Mouse (Mus musculus): ENCODE measurements at regions not wholly inside any gene's neighbourhood (a gene's known extent, or its start where the extent isn't known, plus 50 kb on each side); places are given as distances from the start of the nearest gene placed in this dataset.

GRCm38 (mm10) chr14:71723526-71723925, 768.1 kb downstream of the Gm9195 start:
- TF ChIP-seq POLR2A (IDR thresholded peaks at IDR 0.05; ENCODE audit: extremely low read depth, insufficient read depth, low read length) (no peak), CTCF (IDR thresholded peaks at IDR 0.05; ENCODE audit: low read depth, low read length) (no peak)

All from liver, adult 2 months (tissue).